Mouse (Mus musculus) liver, adult 2 months (tissue): ENCODE results near the gene Trpv6.

Source experiments
- CTCF ChIP-seq: fragments of 200-500 bp; IDR thresholded peaks from 2 replicates; pipeline ENCODE4 v1.5.1; 2011; ENCODE audit warnings: low read depth, low read length, control low read depth
- POLR2A ChIP-seq: fragments of 200-500 bp; IDR thresholded peaks from 2 replicates; pipeline ENCODE4 v1.6.1; 2011; ENCODE audit warnings: low read length, control low read depth; ENCODE audit not compliant: insufficient read depth; ENCODE audit errors: extremely low read depth

DNA sequence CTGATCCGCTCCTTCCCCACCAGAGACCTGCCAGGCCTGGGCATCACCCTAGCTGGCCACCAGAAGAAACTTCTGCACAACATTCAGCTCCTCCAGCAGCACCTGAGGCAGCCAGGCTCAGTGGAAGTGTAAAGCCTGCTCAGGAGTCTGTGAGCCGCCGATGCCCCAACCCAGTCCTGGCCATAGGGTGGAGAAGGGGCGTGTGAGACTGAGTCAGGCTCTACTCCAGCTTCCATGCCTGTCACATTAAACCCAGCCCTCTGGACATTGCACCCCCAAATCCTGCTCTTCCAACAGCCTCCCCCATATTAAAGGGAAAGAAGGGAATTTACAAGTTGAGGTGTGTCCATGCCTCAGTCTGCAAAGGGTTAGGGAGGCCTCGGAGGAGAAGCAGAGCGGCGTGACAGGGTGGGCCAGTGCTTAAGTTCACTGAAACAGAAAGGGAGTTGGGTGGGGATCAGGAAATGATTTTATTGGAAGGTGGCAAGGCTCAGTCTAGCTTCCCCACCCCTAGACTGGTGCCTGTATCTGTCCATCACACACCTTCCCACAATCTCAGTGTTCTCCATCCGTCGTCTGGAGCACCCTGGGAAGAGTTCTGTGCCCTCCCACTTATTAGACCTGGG lies 15.9 kb downstream of the Trpv6 start:
- TF ChIP-seq CTCF (no peak), POLR2A (no peak)
